Mouse (Mus musculus): ENCODE results near the gene A030003K21Rik. TPM values are rescaled to one million over a fixed set of nuclear protein-coding genes. Genes with fewer than 3 reads are reported as not detected.
A peak's percentile ranks its signal among the peaks of the same experiment; 100 is the strongest.
"Not testable (repeated sequence)": the region's sequence is repeated elsewhere in the genome, so short reads cannot be mapped to it uniquely, and the experiment has no call there.

Gene A030003K21Rik
- not detected in 2 replicates for polyA plus RNA-seq (2015; fragmentation: Nextera tagmentation; extraction: Ambion mirVana)

DNA sequence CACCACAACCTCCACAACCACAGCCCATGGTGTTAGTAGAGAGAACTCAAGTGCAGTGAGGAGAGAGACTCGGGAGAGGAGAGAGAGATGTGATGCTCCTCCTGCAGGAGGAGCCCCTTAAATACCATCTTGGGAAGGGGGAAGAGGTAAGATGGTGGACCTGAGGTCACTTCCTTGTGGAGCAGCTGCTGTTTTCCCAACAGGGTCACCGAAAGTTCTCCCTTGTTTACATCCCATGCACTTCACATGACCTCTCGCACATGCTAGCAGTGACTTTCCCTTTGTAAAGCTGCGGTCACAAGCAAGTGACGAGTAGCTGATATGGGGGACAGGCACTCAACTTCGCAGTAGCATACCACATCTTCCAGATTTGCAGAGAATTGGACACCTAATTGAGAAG lies at the start of gene A030003K21Rik:
TSS of gene A030003K21Rik (minus strand) at position 94 of the 400 bp plus-strand sequence.
- ATAC-seq (replicated peaks; ENCODE audit: insufficient number of reproducible peaks, insufficient read depth, low FRiP score, low read depth); H3K36me3 ChIP-seq; H3K4me3 ChIP-seq; H3K4me2 ChIP-seq; H3K4me1 ChIP-seq (replicated peaks); H3K9ac ChIP-seq; H3K27ac ChIP-seq; H3K9me3 ChIP-seq (replicated peaks); H3K27me3 ChIP-seq: not testable (repeated sequence)
- no CpG with 5 or more reads among the region's 6 CpGs for WGBS

DNA sequence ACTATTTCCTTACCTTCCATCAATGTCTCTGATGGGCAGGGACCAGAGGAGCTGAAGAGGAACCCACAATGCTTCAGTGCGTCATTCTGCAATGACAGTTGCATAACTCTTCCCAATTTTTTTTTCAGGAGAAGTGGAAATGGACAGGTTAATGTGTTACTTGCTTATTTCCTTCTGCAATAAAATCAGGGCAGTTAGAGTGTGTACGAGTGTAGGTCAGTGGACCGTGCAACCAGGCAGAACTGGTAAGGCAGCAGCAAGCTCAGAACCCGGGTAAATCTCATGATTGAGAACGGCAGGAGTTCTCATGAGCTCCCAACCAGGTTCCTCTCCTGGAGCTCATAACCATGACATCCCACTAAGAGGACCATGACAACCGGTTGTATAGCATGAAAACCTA lies 48.9 kb upstream of the A030003K21Rik start:
- Histone ChIP-seq H3K4me1 (replicated peaks) (peaks cover 3% of the 10 kb centered on the region; the same call in 1 of the 2 replicates), H3K27ac (no peak overlapping the region), H3K4me2 (no peak overlapping the region), H3K4me3 (no peak overlapping the region), H3K9ac (no peak overlapping the region), H3K9me3 (replicated peaks) (no peaks in the 10 kb centered on the region), H3K36me3 (no peaks in the 10 kb centered on the region), H3K27me3 (no peaks in the 10 kb centered on the region)
- 90% methylated on average over 6 of the region's 6 CpGs for WGBS
- ATAC-seq (replicated peaks; ENCODE audit: insufficient number of reproducible peaks, insufficient read depth, low FRiP score, low read depth), result no peak

DNA sequence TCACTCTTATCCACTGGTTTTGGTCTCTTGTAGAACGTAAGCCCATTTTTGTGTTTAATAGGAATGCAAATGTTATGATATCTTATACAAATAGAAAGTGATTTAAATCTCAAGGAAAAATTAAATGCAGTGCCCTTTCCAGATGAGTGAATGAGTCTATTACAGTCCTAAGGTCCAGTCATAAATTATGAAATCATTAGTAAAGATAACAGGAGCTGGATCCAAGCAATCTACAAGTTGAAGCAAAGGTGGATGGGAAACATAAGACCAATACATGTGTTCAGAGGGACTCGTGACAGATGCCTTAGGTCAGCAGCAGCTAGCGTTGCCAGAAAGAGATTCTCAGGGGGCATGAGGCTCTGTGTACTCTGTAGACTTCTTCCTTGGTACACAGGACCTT lies 48.4 kb upstream of the A030003K21Rik start:
- Histone ChIP-seq H3K9ac (no peak overlapping the region), H3K36me3 (no peaks in the 10 kb centered on the region), H3K27ac (no peak overlapping the region), H3K27me3 (no peaks in the 10 kb centered on the region), H3K4me3 (no peak overlapping the region), H3K4me1 (replicated peaks) (peaks cover 3% of the 10 kb centered on the region; the same call in 1 of the 2 replicates), H3K4me2 (no peak overlapping the region), H3K9me3 (replicated peaks) (no peaks in the 10 kb centered on the region)
- no peak for ATAC-seq (replicated peaks; ENCODE audit: insufficient number of reproducible peaks, insufficient read depth, low FRiP score, low read depth)
- WGBS, result 74% methylated on average over 3 of the region's 3 CpGs

DNA sequence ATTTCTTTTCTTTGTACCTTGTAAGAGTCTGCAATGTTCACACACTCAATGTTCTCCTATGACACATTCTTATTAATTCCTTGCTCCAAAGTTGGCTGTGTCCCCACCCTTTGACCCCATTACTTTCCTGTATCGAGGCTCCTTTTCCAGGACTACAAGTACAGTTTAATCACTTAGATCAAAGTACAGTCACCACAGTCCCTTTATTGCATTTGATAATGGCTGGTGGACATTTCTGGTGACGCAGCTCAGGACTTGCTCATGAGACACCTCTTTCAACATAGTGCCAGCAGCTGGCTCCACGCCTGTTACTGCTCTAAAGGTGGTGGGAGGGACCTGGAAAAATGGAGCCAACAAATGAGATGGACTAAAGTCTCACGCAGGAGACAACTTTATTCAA lies 47.9 kb upstream of the A030003K21Rik start:
- Histone ChIP-seq H3K27me3 (no peaks in the 10 kb centered on the region), H3K4me2 (no peak overlapping the region), H3K9me3 (replicated peaks) (no peaks in the 10 kb centered on the region), H3K36me3 (no peaks in the 10 kb centered on the region), H3K4me1 (replicated peaks) (peaks cover 3% of the 10 kb centered on the region; the same call in 1 of the 2 replicates), H3K4me3 (no peak overlapping the region), H3K9ac (no peak overlapping the region), H3K27ac (no peak overlapping the region)
- ATAC-seq (replicated peaks; ENCODE audit: insufficient number of reproducible peaks, insufficient read depth, low FRiP score, low read depth), result no peak
- 54% methylated on average over 4 of the region's 4 CpGs for WGBS

DNA sequence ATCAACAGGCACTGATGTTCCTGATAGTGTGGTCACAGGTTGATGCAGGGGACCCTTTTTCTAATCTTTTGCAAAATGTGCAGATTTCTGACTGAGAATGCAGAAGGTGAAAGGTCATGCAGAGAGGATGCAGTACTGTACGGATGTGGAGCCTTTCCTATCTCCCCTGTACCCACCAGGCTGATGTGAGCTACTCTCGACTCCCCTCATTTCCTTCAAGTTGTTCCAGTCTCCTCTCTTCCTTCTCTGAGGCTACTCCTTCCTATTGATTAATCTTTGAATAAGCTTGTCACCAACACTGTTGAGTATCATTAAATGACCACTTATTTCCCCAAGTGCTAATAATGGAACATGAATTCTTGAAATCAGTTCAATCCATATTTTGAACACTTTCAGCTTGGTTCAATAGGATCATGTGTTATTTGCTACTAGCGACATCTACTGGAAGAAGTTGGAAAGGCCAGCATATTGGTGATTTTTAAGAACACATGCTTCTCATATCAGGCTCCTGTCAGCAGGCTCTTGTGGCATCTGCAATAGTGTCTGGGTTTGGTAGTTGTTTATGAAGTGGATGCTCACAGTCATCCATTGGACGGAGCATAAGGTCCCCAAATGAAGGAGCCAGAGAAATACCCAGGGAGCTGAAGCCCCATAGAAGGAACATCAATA lies 44.5 kb upstream of the A030003K21Rik start:
- Histone ChIP-seq H3K4me1 (replicated peaks) (peaks cover 3% of the 10 kb centered on the region; the same call in 1 of the 2 replicates), H3K9ac (no peak overlapping the region), H3K4me3 (no peak overlapping the region), H3K4me2 (no peak overlapping the region), H3K27ac (no peak overlapping the region), H3K27me3 (no peaks in the 10 kb centered on the region), H3K9me3 (replicated peaks) (no peaks in the 10 kb centered on the region; the same call in 1 of the 2 replicates), H3K36me3 (no peaks in the 10 kb centered on the region)
- WGBS, result 19% methylated on average over 4 of the region's 4 CpGs
- ATAC-seq (replicated peaks; ENCODE audit: insufficient number of reproducible peaks, insufficient read depth, low FRiP score, low read depth), result 0 out of 2 replicates have a peak, but pooled peaks have one; percentile 27

DNA sequence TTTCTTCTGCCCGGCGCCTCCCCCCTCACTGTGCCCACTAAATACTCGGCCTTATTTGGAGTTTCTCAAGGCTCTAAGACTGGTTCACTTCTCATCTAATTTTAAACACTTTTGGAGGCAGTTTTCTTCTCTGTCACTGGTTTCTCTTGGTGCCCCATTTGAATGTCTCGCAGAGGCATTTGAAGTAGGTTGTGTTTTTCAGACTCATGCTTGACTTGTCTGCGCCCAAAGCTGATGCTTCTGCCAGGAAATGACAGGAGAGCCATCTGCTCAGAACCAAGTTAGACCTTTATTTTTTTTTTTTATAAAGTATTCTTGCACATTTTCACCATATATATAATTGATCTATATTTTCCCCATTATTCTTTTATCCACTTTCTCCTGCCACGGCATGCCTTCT lies 43.5 kb upstream of the A030003K21Rik start:
- Histone ChIP-seq H3K27me3 (no peaks in the 10 kb centered on the region), H3K36me3 (no peaks in the 10 kb centered on the region), H3K4me3 (no peak overlapping the region), H3K27ac (no peak overlapping the region), H3K4me2 (no peak overlapping the region), H3K9ac (no peak overlapping the region), H3K4me1 (replicated peaks) (peaks cover 3% of the 10 kb centered on the region; the same call in 1 of the 2 replicates), H3K9me3 (replicated peaks) (no peaks in the 10 kb centered on the region; the same call in 1 of the 2 replicates)
- no peak for ATAC-seq (replicated peaks; ENCODE audit: insufficient number of reproducible peaks, insufficient read depth, low FRiP score, low read depth)
- WGBS, result 88% methylated on average over 6 of the region's 6 CpGs

DNA sequence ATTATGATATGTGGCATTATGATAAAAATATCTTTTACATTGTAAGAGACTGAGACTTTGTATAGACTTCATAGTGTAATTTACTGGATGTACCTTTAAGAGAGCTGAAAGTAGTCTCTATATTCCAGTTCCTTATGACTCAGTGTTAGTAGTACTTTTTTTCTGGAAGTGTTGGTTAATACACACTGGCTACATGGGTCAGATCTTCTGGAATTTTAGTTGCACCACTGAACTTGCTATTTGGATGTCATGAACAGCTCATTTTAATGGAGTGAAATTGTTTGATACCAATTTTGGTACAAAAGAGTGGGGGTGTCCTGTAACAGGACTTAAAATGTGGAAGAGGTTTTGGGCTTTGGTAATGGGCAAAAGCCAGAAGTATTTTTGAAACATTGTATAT lies 34.7 kb upstream of the A030003K21Rik start:
- no peaks in the 10 kb centered on the region for H3K27me3 ChIP-seq
- H3K4me2 ChIP-seq, result no peak overlapping the region
- no peak overlapping the region for H3K4me3 ChIP-seq
- H3K9me3 ChIP-seq (replicated peaks), result no peaks in the 10 kb centered on the region
- peaks cover 11% of the 10 kb centered on the region for H3K4me1 ChIP-seq (replicated peaks)
- no peak overlapping the region for H3K9ac ChIP-seq
- no peak overlapping the region for H3K27ac ChIP-seq
- H3K36me3 ChIP-seq, result no peaks in the 10 kb centered on the region
- ATAC-seq (replicated peaks; ENCODE audit: insufficient number of reproducible peaks, insufficient read depth, low FRiP score, low read depth), result no peak

DNA sequence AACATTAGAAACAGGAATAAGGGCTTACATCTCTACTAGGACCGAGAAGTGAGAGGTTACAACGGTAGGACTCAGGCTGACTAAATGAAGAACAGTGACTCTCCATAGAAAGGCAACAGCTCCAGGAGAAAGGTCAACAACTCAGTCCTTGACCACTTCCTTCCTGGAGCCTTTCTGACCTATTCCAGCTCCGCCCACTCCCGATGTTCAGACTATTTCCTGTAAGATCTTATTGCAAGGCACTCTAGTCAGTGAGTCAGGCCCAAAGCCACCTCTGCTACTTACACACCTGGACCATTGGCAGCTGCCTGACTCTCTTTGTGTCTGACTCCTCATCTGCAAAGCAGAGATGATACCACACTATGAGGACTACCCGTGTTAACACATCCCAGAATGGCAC lies 32.6 kb upstream of the A030003K21Rik start:
- 63% methylated on average over 5 of the region's 5 CpGs for WGBS
- H3K4me1 ChIP-seq (replicated peaks), result peaks cover 27% of the 10 kb centered on the region
- ATAC-seq (replicated peaks; ENCODE audit: insufficient number of reproducible peaks, insufficient read depth, low FRiP score, low read depth), result no peak

DNA sequence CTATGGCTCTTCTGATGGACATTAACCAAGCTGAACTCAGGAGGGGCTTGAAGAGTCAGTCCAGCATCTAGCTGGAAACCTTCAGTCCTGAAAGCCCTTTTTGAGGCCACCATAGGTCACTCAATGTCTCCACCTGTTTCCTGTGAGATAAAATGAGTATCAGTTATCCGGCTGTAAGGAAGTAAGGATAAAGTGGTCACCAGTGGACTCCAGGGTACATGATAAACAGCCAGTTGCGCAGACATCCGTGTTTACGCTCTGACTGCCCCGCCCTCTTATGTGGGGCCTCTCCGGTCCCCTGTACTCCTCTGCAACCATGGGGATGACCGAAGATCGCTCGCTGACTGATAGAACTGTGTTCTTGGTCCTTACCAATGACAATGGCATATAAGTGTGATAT lies 31.2 kb upstream of the A030003K21Rik start:
- H3K9me3 ChIP-seq (replicated peaks), result no peaks in the 10 kb centered on the region
- no peak; the same call in 1 of the 2 replicates for ATAC-seq (replicated peaks; ENCODE audit: insufficient number of reproducible peaks, insufficient read depth, low FRiP score, low read depth)

More for the DNA sequence above, 32.6 kb upstream of the A030003K21Rik start:
- Histone ChIP-seq H3K4me3 (no peak overlapping the region), H3K4me2 (no peak overlapping the region), H3K9ac (no peak overlapping the region), H3K27ac (no peak overlapping the region), H3K27me3 (no peaks in the 10 kb centered on the region), H3K9me3 (replicated peaks) (no peaks in the 10 kb centered on the region), H3K36me3 (no peaks in the 10 kb centered on the region)

DNA sequence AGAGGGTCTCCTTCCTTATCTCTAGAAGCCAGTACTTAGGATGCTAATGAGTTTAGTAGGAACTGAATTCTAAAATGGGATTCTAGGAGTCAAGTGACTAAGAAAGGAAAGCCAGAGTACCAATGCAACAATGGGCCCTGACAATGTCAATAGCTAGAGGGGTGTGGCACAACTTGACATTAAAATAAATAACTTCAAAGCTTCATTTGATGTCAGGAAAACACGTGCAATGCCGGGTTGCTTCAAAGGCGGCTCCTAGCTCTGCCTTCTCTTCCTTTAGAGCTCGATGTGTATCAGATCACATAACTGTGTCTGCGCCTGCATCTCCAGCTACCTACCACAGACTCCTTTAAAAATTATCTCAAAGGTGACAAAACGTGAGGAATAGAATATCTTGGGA lies 30.7 kb upstream of the A030003K21Rik start:
- Histone ChIP-seq H3K4me2 (no peak overlapping the region), H3K27me3 (no peaks in the 10 kb centered on the region), H3K4me3 (no peak overlapping the region), H3K9ac (no peak overlapping the region), H3K4me1 (replicated peaks) (peaks cover 27% of the 10 kb centered on the region), H3K9me3 (replicated peaks) (no peaks in the 10 kb centered on the region), H3K27ac (no peak overlapping the region), H3K36me3 (no peaks in the 10 kb centered on the region)
- WGBS, result 47% methylated on average over 6 of the region's 6 CpGs
- no peak for ATAC-seq (replicated peaks; ENCODE audit: insufficient number of reproducible peaks, insufficient read depth, low FRiP score, low read depth)

More for the DNA sequence above, 31.2 kb upstream of the A030003K21Rik start:
- Histone ChIP-seq H3K4me1 (replicated peaks) (peaks cover 27% of the 10 kb centered on the region), H3K27me3 (no peaks in the 10 kb centered on the region), H3K4me2 (no peak overlapping the region), H3K9ac (no peak overlapping the region), H3K36me3 (no peaks in the 10 kb centered on the region), H3K4me3 (no peak overlapping the region), H3K27ac (no peak overlapping the region)
- 65% methylated on average over 9 of the region's 9 CpGs for WGBS

DNA sequence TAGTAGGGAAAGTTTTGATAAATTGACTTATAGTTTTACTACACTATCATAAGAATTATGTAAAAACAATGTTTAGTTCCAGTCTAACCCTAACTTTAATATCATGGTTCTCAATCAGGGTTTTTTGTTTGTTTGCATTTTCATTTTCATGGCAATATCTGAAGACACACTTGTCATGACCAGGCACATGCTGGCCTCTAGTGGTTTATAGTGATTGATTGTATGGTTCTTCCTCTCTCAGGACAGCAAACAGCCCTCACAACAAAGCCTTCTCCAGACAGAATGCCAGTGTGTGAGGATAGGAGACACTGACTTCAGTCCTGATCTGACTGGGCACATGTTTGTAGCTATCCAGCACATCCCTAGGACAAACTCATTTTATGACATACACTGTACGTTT lies 30.1 kb upstream of the A030003K21Rik start:
- no peak overlapping the region for H3K4me2 ChIP-seq
- ATAC-seq (replicated peaks; ENCODE audit: insufficient number of reproducible peaks, insufficient read depth, low FRiP score, low read depth), result no peak
- H3K36me3 ChIP-seq, result no peaks in the 10 kb centered on the region
- H3K27ac ChIP-seq, result no peak overlapping the region; the same call in 1 of the 2 replicates
- H3K4me3 ChIP-seq, result no peak overlapping the region
- H3K9ac ChIP-seq, result no peak overlapping the region
- H3K4me1 ChIP-seq (replicated peaks), result peaks cover 27% of the 10 kb centered on the region
- H3K9me3 ChIP-seq (replicated peaks), result no peaks in the 10 kb centered on the region
- WGBS, result 55% methylated on average over 1 of the region's 1 CpGs
- H3K27me3 ChIP-seq, result no peaks in the 10 kb centered on the region

DNA sequence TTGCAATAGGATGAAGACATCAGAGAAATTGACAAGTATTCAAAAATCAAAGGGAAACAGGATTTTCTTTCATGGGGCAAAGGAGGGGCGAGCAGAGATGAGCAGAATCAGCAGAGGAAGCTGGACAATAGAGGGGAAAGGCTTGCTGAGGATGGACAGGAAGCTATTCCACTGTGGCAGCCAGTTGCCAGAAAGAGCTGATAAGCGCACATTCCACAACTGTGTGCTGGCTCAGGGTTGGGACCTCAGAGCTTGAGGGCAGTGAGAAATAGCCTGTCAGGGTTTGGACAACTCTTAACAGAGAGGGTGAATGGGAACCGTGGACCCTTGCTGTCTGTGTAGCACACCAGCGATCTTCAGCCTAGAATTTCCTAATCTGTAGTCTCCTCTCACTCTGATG lies 28.9 kb upstream of the A030003K21Rik start:
- Histone ChIP-seq H3K9me3 (replicated peaks) (no peaks in the 10 kb centered on the region), H3K27ac (peak overlapping the region; percentile 61), H3K27me3 (no peaks in the 10 kb centered on the region), H3K9ac (no peak overlapping the region), H3K4me2 (peak overlapping the region; percentile 31; the same call in 1 of the 2 replicates), H3K4me1 (replicated peaks) (peaks cover 27% of the 10 kb centered on the region), H3K4me3 (no peak overlapping the region), H3K36me3 (no peaks in the 10 kb centered on the region)
- WGBS, result 6% methylated on average over 4 of the region's 4 CpGs
- peak; percentile 80 for ATAC-seq (replicated peaks; ENCODE audit: insufficient number of reproducible peaks, insufficient read depth, low FRiP score, low read depth)

Measured in heart, embryonic 15.5 days (tissue).